Comparison of ENCODE assay signal across 22 mouse cellular contexts in genomic region chr9:66063446-66063845, GRCm38 (mm10). TPM values are rescaled to one million over a fixed set of nuclear protein-coding genes. Genes with fewer than 3 reads are reported as not detected.
DNase-seq lines count a peak whose midpoint lies in the region; ATAC-seq and TF ChIP-seq lines count a peak whose summit lies in the region.
"Had no signal": no experiment of that assay in that cellular context is flagged by ENCODE, and none has a peak within 500 bp of the region (broad histone marks: within the 10 kb centered on the region; RNA-seq: fewer than 3 reads in every experiment).

No protein-coding gene starts in this region.

- TF ChIP-seq EP300 in liver, postnatal 0 days (IDR thresholded peaks at IDR 0.05; ENCODE audit: low read depth) = no peak

- H3K27ac ChIP-seq in liver, embryonic 12.5 days = 0 out of 2 replicates have a peak overlapping the region, but pooled peaks have one; percentile 13
- peak overlapping the region; percentile 24 for H3K27ac ChIP-seq in liver, embryonic 15.5 days (replicated peaks)
- no peak overlapping the region for H3K27ac ChIP-seq in liver, postnatal 0 days (ENCODE audit: low read depth)
- H3K27ac ChIP-seq: embryonic facial prominence, embryonic 10.5 days; embryonic facial prominence, embryonic 12.5 days; forebrain, embryonic 13.5 days; forebrain, embryonic 15.5 days had no signal

- 86% methylated on average over 3 of the region's 3 CpGs for WGBS in liver, embryonic 12.5 days (ENCODE audit: insufficient replicate concordance)
- WGBS in liver, embryonic 15.5 days (ENCODE audit: insufficient replicate concordance) = 89% methylated on average over 3 of the region's 3 CpGs
- 87% methylated on average over 3 of the region's 3 CpGs for WGBS in liver, postnatal 0 days (ENCODE audit: insufficient replicate concordance)

- no peaks in the 10 kb centered on the region for H3K9me3 ChIP-seq in liver, embryonic 12.5 days (replicated peaks)
- H3K9me3 ChIP-seq in liver, embryonic 15.5 days (replicated peaks) = no peaks in the 10 kb centered on the region
- no peaks in the 10 kb centered on the region for H3K9me3 ChIP-seq in liver, postnatal 0 days (ENCODE audit: low read length)
- H3K9me3 ChIP-seq: embryonic facial prominence, embryonic 10.5 days; embryonic facial prominence, embryonic 12.5 days; forebrain, embryonic 13.5 days; forebrain, embryonic 15.5 days had no signal

- no peak overlapping the region for H3K4me2 ChIP-seq in liver, embryonic 12.5 days
- no peak overlapping the region for H3K4me2 ChIP-seq in liver, embryonic 15.5 days
- H3K4me2 ChIP-seq in liver, postnatal 0 days (ENCODE audit: low read depth, low read length) = no peak overlapping the region
- H3K4me2 ChIP-seq: embryonic facial prominence, embryonic 12.5 days; forebrain, embryonic 13.5 days; forebrain, embryonic 15.5 days had no signal

- no peak overlapping the region for H3K4me3 ChIP-seq in liver, embryonic 12.5 days
- H3K4me3 ChIP-seq in liver, embryonic 15.5 days (replicated peaks) = no peak overlapping the region
- no peak overlapping the region for H3K4me3 ChIP-seq in liver, postnatal 0 days (ENCODE audit: low read depth, low read length)
- H3K4me3 ChIP-seq: embryonic facial prominence, embryonic 10.5 days; embryonic facial prominence, embryonic 12.5 days; forebrain, embryonic 13.5 days; forebrain, embryonic 15.5 days had no signal

- H3K36me3 ChIP-seq in liver, embryonic 12.5 days = peaks cover 66% of the 10 kb centered on the region
- H3K36me3 ChIP-seq in liver, embryonic 15.5 days (replicated peaks) = peaks cover 65% of the 10 kb centered on the region
- H3K36me3 ChIP-seq in liver, postnatal 0 days (replicated peaks; ENCODE audit: insufficient read depth, low read length) = peaks cover 51% of the 10 kb centered on the region

- no peak overlapping the region for H3K9ac ChIP-seq in liver, embryonic 12.5 days
- H3K9ac ChIP-seq in liver, embryonic 15.5 days = no peak overlapping the region
- H3K9ac ChIP-seq in liver, postnatal 0 days (replicated peaks) = no peak overlapping the region
- H3K9ac ChIP-seq: embryonic facial prominence, embryonic 12.5 days; forebrain, embryonic 13.5 days; forebrain, embryonic 15.5 days; forebrain, postnatal 0 days had no signal

- peaks cover 55% of the 10 kb centered on the region for H3K4me1 ChIP-seq in liver, embryonic 12.5 days
- peaks cover 56% of the 10 kb centered on the region for H3K4me1 ChIP-seq in liver, embryonic 15.5 days (replicated peaks)
- peaks cover 16% of the 10 kb centered on the region for H3K4me1 ChIP-seq in liver, postnatal 0 days (ENCODE audit: insufficient read depth)

- no peak for ATAC-seq in liver, embryonic 12.5 days
- ATAC-seq in liver, embryonic 15.5 days (ENCODE audit: insufficient read depth) = no peak
- no peak for ATAC-seq in liver, postnatal 0 days
- ATAC-seq: activated CD4-positive, CD25-positive, alpha-beta regulatory T cell, adult 4 months; forebrain, embryonic 13.5 days; forebrain, embryonic 15.5 days; forebrain, postnatal 0 days; Patski had no signal

- peak; percentile 52 for DNase-seq in adrenal gland, adult 2 months
- DNase-seq in adrenal gland, postnatal 4 days (ENCODE audit: low spot score in 2 of 2) = no peak
- DNase-seq in liver = no peak
- no peak for DNase-seq in liver, postnatal 0 days
- no peak for DNase-seq in yolk sac, embryonic 10.5 days (ENCODE audit: low spot score)
- DNase-seq: adrenal gland, postnatal 10 days; adrenal gland, postnatal 25 days; cerebellum, adult 11-12 months; cerebellum, adult 2 months; cerebellum, adult 9-10 months; cerebellum, postnatal 10 days; cerebellum, postnatal 25 days; forebrain, postnatal 0 days had no signal

- no peak for TF ChIP-seq CTCF in liver, postnatal 0 days (IDR thresholded peaks at IDR 0.05; ENCODE audit: low read depth)

- peaks cover 13% of the 10 kb centered on the region for H3K27me3 ChIP-seq in liver, embryonic 12.5 days (replicated peaks)
- H3K27me3 ChIP-seq in liver, embryonic 15.5 days = peaks cover 9% of the 10 kb centered on the region; the same call in 1 of the 2 replicates
- H3K27me3 ChIP-seq in liver, postnatal 0 days (ENCODE audit: insufficient read depth, low read length) = peaks cover 3% of the 10 kb centered on the region; the same call in 1 of the 2 replicates
- H3K27me3 ChIP-seq: Patski had no signal

RNA-seq across cellular contexts. Expression of gene Ppib, which starts 3.4 kb away (rescaled TPM):
- 100 to 1,000 TPM; 245 to 310 TPM for total RNA-seq in adrenal gland, adult 2 months (2021)
- polyA plus RNA-seq in adrenal gland, adult 2 months (2012; rRNA removed) = 68.3 and 78.6 TPM in 2 replicates
- total RNA-seq in adrenal gland, postnatal 4 days (2021) = 100 to 1,000 TPM; 441 to 449 TPM
- polyA plus RNA-seq in liver, embryonic 12.5 days (2016; fragmentation: Nextera tagmentation; extraction: Ambion mirVana) = 392 and 399 TPM in 2 replicates
- 384 and 391 TPM in 2 replicates for polyA plus RNA-seq in liver, embryonic 15.5 days (2015; fragmentation: Nextera tagmentation; extraction: Ambion mirVana)
- polyA plus RNA-seq in liver, postnatal 0 days (2015; fragmentation: Nextera tagmentation; extraction: Ambion mirVana) = 368 and 376 TPM in 2 replicates

RNA-seq across cellular contexts. Expression of gene Snx22, which starts 6.1 kb away (rescaled TPM):
- total RNA-seq in adrenal gland, adult 2 months (2021) = under 1 TPM; 0.29 to 0.48 TPM
- polyA plus RNA-seq in adrenal gland, adult 2 months (2012; rRNA removed) = 0.79 and 0.84 TPM in 2 replicates
- total RNA-seq in adrenal gland, postnatal 4 days (2021) = 1 to 10 TPM; 1.3 to 2.9 TPM
- polyA plus RNA-seq in liver, embryonic 12.5 days (2016; fragmentation: Nextera tagmentation; extraction: Ambion mirVana) = 29.6 and 33.4 TPM in 2 replicates
- 34.9 and 36.4 TPM in 2 replicates for polyA plus RNA-seq in liver, embryonic 15.5 days (2015; fragmentation: Nextera tagmentation; extraction: Ambion mirVana)
- polyA plus RNA-seq in liver, postnatal 0 days (2015; fragmentation: Nextera tagmentation; extraction: Ambion mirVana) = 13.4 and 13.7 TPM in 2 replicates
- polyA plus RNA-seq: G1E had no signal
